Mouse (Mus musculus): ENCODE results near the gene Phf21a. TPM values are rescaled to one million over a fixed set of nuclear protein-coding genes. Genes with fewer than 3 reads are reported as not detected.

The Phf21a gene
- total and polyA plus RNA-seq, 3 experiments, result 26.4 to 30.2 (median 27.6) TPM

- Histone ChIP-seq H3K27ac (no peak overlapping the region), H3K9ac (ENCODE audit: low read depth, low read length) (no peak overlapping the region), H3K36me3 (ENCODE audit: control insufficient read depth, insufficient read depth, low read length) (peaks cover 20% of the 10 kb centered on the region), H3K4me3 (no peak overlapping the region), H3K4me1 (ENCODE audit: control insufficient read depth, insufficient read depth, low read length) (peaks cover 6% of the 10 kb centered on the region), H3K27me3 (ENCODE audit: control insufficient read depth, insufficient read depth, low read length) (no peaks in the 10 kb centered on the region), H3K79me2 (replicated peaks; ENCODE audit: control insufficient read depth, insufficient read depth, low read length) (peaks cover 5% of the 10 kb centered on the region)
- no peak for TF ChIP-seq EP300 (IDR thresholded peaks at IDR 0.05; ENCODE audit: insufficient read depth, low read depth, low read length)
- TF ChIP-seq POLR2A (IDR thresholded peaks at IDR 0.05; ENCODE audit: insufficient read depth, low read depth, low read length), result no peak
- TF ChIP-seq CTCF (IDR thresholded peaks at IDR 0.05), result no peak
- no peak for DNase-seq
- intact Hi-C loops (cut with DNase I), result no loop called here
- WGBS, result 46% methylated on average over 3 of the region's 3 CpGs
Observed at GRCm38 (mm10) chr2:92188744-92189143, 95.8 kb downstream of the Phf21a start.

GRCm38 (mm10) chr2:92190960-92191359 lies 98.0 kb downstream of the Phf21a start:
- H3K36me3 ChIP-seq (ENCODE audit: control insufficient read depth, insufficient read depth, low read length), result peaks cover 19% of the 10 kb centered on the region
- H3K27ac ChIP-seq, result no peak overlapping the region
- no peak for TF ChIP-seq POLR2A (IDR thresholded peaks at IDR 0.05; ENCODE audit: insufficient read depth, low read depth, low read length)
- no peak for TF ChIP-seq EP300 (IDR thresholded peaks at IDR 0.05; ENCODE audit: insufficient read depth, low read depth, low read length)
- TF ChIP-seq CTCF (IDR thresholded peaks at IDR 0.05), result no peak
- H3K4me1 ChIP-seq (ENCODE audit: control insufficient read depth, insufficient read depth, low read length), result peaks cover 6% of the 10 kb centered on the region
- WGBS, result 33% methylated on average over 5 of the region's 5 CpGs
- DNase-seq, result no peak
- H3K4me3 ChIP-seq, result no peak overlapping the region
- H3K79me2 ChIP-seq (replicated peaks; ENCODE audit: control insufficient read depth, insufficient read depth, low read length), result peaks cover 5% of the 10 kb centered on the region
- intact Hi-C loops (cut with DNase I), result no loop called here
- H3K9ac ChIP-seq (ENCODE audit: low read depth, low read length), result no peak overlapping the region
- H3K27me3 ChIP-seq (ENCODE audit: control insufficient read depth, insufficient read depth, low read length), result no peaks in the 10 kb centered on the region

- Histone ChIP-seq H3K9ac (ENCODE audit: low read depth, low read length) (no peak overlapping the region), H3K79me2 (replicated peaks; ENCODE audit: control insufficient read depth, insufficient read depth, low read length) (peaks cover 3% of the 10 kb centered on the region), H3K27ac (no peak overlapping the region; the same call in 1 of the 2 replicates), H3K4me1 (ENCODE audit: control insufficient read depth, insufficient read depth, low read length) (peaks cover 6% of the 10 kb centered on the region), H3K4me3 (no peak overlapping the region), H3K36me3 (ENCODE audit: control insufficient read depth, insufficient read depth, low read length) (peaks cover 14% of the 10 kb centered on the region), H3K27me3 (ENCODE audit: control insufficient read depth, insufficient read depth, low read length) (no peaks in the 10 kb centered on the region)
- WGBS, result 63% methylated on average over 5 of the region's 5 CpGs
- intact Hi-C loops (cut with DNase I), result no loop called here
- TF ChIP-seq CTCF (IDR thresholded peaks at IDR 0.05), result peak; percentile 30; the same call in 1 of the 2 replicates
- no peak for TF ChIP-seq POLR2A (IDR thresholded peaks at IDR 0.05; ENCODE audit: insufficient read depth, low read depth, low read length)
- DNase-seq, result no peak
Observed at GRCm38 (mm10) chr2:92191826-92192581, 99.1 kb downstream of the Phf21a start.

- Histone ChIP-seq H3K27me3 (ENCODE audit: control insufficient read depth, insufficient read depth, low read length) (no peaks in the 10 kb centered on the region), H3K27ac (no peak overlapping the region), H3K4me3 (no peak overlapping the region), H3K36me3 (ENCODE audit: control insufficient read depth, insufficient read depth, low read length) (peaks cover 8% of the 10 kb centered on the region), H3K4me1 (ENCODE audit: control insufficient read depth, insufficient read depth, low read length) (peaks cover 12% of the 10 kb centered on the region), H3K9ac (ENCODE audit: low read depth, low read length) (no peak overlapping the region), H3K79me2 (replicated peaks; ENCODE audit: control insufficient read depth, insufficient read depth, low read length) (peaks cover 5% of the 10 kb centered on the region)
- no peak for DNase-seq
- intact Hi-C loops (cut with DNase I), result no loop called here
- 41% methylated on average over 6 of the region's 6 CpGs for WGBS
- no peak for TF ChIP-seq EP300 (IDR thresholded peaks at IDR 0.05; ENCODE audit: insufficient read depth, low read depth, low read length)
Observed at GRCm38 (mm10) chr2:92198126-92198525, 105.2 kb downstream of the Phf21a start.

- WGBS, result 84% methylated on average over 7 of the region's 7 CpGs
- Histone ChIP-seq H3K27ac (no peak overlapping the region), H3K27me3 (ENCODE audit: control insufficient read depth, insufficient read depth, low read length) (no peaks in the 10 kb centered on the region), H3K36me3 (ENCODE audit: control insufficient read depth, insufficient read depth, low read length) (peaks cover 8% of the 10 kb centered on the region), H3K9ac (ENCODE audit: low read depth, low read length) (no peak overlapping the region), H3K4me1 (ENCODE audit: control insufficient read depth, insufficient read depth, low read length) (peaks cover 12% of the 10 kb centered on the region), H3K79me2 (replicated peaks; ENCODE audit: control insufficient read depth, insufficient read depth, low read length) (peaks cover 5% of the 10 kb centered on the region), H3K4me3 (no peak overlapping the region)
- no peak for TF ChIP-seq POLR2A (IDR thresholded peaks at IDR 0.05; ENCODE audit: insufficient read depth, low read depth, low read length)
- no peak for TF ChIP-seq EP300 (IDR thresholded peaks at IDR 0.05; ENCODE audit: insufficient read depth, low read depth, low read length)
- TF ChIP-seq CTCF (IDR thresholded peaks at IDR 0.05), result no peak
- intact Hi-C loops (cut with DNase I), result no loop called here
- no peak for DNase-seq
Observed at GRCm38 (mm10) chr2:92198747-92199146, 105.8 kb downstream of the Phf21a start.

- intact Hi-C loops (cut with DNase I), result no loop called here
- no peak overlapping the region for H3K9ac ChIP-seq (ENCODE audit: low read depth, low read length)
- 66% methylated on average over 10 of the region's 10 CpGs for WGBS
- no peak overlapping the region for H3K27ac ChIP-seq
- no peak for TF ChIP-seq CTCF (IDR thresholded peaks at IDR 0.05)
- no peak for TF ChIP-seq POLR2A (IDR thresholded peaks at IDR 0.05; ENCODE audit: insufficient read depth, low read depth, low read length)
- no peak for TF ChIP-seq EP300 (IDR thresholded peaks at IDR 0.05; ENCODE audit: insufficient read depth, low read depth, low read length)
- no peak overlapping the region for H3K4me3 ChIP-seq
- no peaks in the 10 kb centered on the region for H3K27me3 ChIP-seq (ENCODE audit: control insufficient read depth, insufficient read depth, low read length)
- peaks cover 8% of the 10 kb centered on the region for H3K36me3 ChIP-seq (ENCODE audit: control insufficient read depth, insufficient read depth, low read length)
- DNase-seq, result no peak
- peaks cover 14% of the 10 kb centered on the region for H3K4me1 ChIP-seq (ENCODE audit: control insufficient read depth, insufficient read depth, low read length)
- peaks cover 5% of the 10 kb centered on the region for H3K79me2 ChIP-seq (replicated peaks; ENCODE audit: control insufficient read depth, insufficient read depth, low read length)
Observed at GRCm38 (mm10) chr2:92199562-92200286, 106.8 kb downstream of the Phf21a start.
